In genomic region chr3:85145568-85145967, GRCm38 (mm10) we compare ENCODE assay signal across 10 mouse cellular contexts.
A peak's percentile ranks its signal among the peaks of the same experiment; 100 is the strongest.
DNase-seq lines count a peak whose midpoint lies in the region; ATAC-seq and TF ChIP-seq lines count a peak whose summit lies in the region.
"Had no signal": no experiment of that assay in that cellular context is flagged by ENCODE, and none has a peak within 500 bp of the region (broad histone marks: within the 10 kb centered on the region; RNA-seq: fewer than 3 reads in every experiment).

No protein-coding gene starts in this region.

- no peak overlapping the region for H3ac ChIP-seq in C2C12 (ENCODE audit: control insufficient read depth, insufficient read length, low read depth)

- no peaks in the 10 kb centered on the region for H3K4me1 ChIP-seq in kidney, embryonic 15.5 days
- H3K4me1 ChIP-seq: megakaryocyte, embryonic 14.5 days had no signal

- no peak overlapping the region for H3K27ac ChIP-seq in kidney, embryonic 15.5 days
- no peak overlapping the region for H3K27ac ChIP-seq in layer of hippocampus, adult 2 months

- ATAC-seq in kidney, embryonic 15.5 days (replicated peaks; ENCODE audit: low FRiP score), result no peak

- no peaks in the 10 kb centered on the region for H3K79me2 ChIP-seq in C2C12 (ENCODE audit: control insufficient read depth, insufficient read depth)

- DNase-seq in kidney, adult 9 months, result peak; percentile 3
- peak; percentile 90 for DNase-seq in R1 (ENCODE audit: low read depth, low spot score)
- peak; percentile 52 for DNase-seq in hindlimb bud, embryonic 11.5 days (ENCODE audit: extremely low spot score, low read depth, low spot score)
- DNase-seq in layer of hippocampus, adult 2 months (ENCODE audit: low spot score in 2 of 2), result no peak
- DNase-seq in cerebellum, postnatal 25 days, result no peak
- DNase-seq in thymus, postnatal 0 days (ENCODE audit: low spot score), result no peak
- DNase-seq: cerebellum, adult 8-10 months had no signal

- H3K9ac ChIP-seq in kidney, embryonic 15.5 days, result no peak overlapping the region

- H3K4me2 ChIP-seq in kidney, embryonic 15.5 days, result no peak overlapping the region

- no peaks in the 10 kb centered on the region for H3K79me3 ChIP-seq in C2C12 (ENCODE audit: low read depth)

- H3K4me3 ChIP-seq in kidney, embryonic 15.5 days (replicated peaks), result no peak overlapping the region
- no peak overlapping the region for H3K4me3 ChIP-seq in C2C12 (ENCODE audit: insufficient read depth, poor library complexity, severe bottlenecking)
- no peak overlapping the region for H3K4me3 ChIP-seq in layer of hippocampus, adult 2 months
- H3K4me3 ChIP-seq: megakaryocyte, embryonic 14.5 days had no signal

- no peaks in the 10 kb centered on the region for H3K9me3 ChIP-seq in kidney, embryonic 15.5 days (replicated peaks)

- H3K27me3 ChIP-seq in kidney, embryonic 15.5 days, result no peaks in the 10 kb centered on the region
- no peaks in the 10 kb centered on the region for H3K27me3 ChIP-seq in C2C12 (ENCODE audit: control insufficient read depth, insufficient read depth, insufficient read length)
- H3K27me3 ChIP-seq: megakaryocyte, embryonic 14.5 days had no signal

- H3K36me3 ChIP-seq in kidney, embryonic 15.5 days, result no peaks in the 10 kb centered on the region
- H3K36me3 ChIP-seq in C2C12 (ENCODE audit: control insufficient read depth, insufficient read depth), result no peaks in the 10 kb centered on the region

- no peak for TF ChIP-seq CTCF in C2C12 (IDR thresholded peaks at IDR 0.05; ENCODE audit: control insufficient read depth, insufficient read depth, insufficient read length)
- no peak for TF ChIP-seq CTCF in layer of hippocampus, adult 2 months (conservative IDR thresholded peaks at IDR 0.05)

- WGBS in kidney, embryonic 15.5 days, result 26% methylated on average over 7 of the region's 7 CpGs

TF ChIP-seq in C2C12, 6 proteins besides CTCF, POLR2A, EP300 and RAD21:
- TF ChIP-seq USF1 (IDR thresholded peaks at IDR 0.05; ENCODE audit: low read depth), result peak; percentile 8
- TF ChIP-seq MYOD1 (IDR thresholded peaks at IDR 0.05; ENCODE audit: control insufficient read depth, insufficient read length, low read depth), result no peak
TF ChIP-seq in C2C12: peak in this region for 1.

Comparison
In these comparisons a context has a peak if more than half of its experiments do, and no peak if none do; other contexts are left out.
1. DNase-seq: peak in kidney, adult 9 months (single experiment), R1 (single experiment) and hindlimb bud, embryonic 11.5 days (single experiment); none in layer of hippocampus, adult 2 months (0 of 2), cerebellum, postnatal 25 days (0 of 2) and thymus, postnatal 0 days (single experiment).